Mouse (Mus musculus): ENCODE measurements around the gene Slc1a7. TPM values are rescaled to one million over a fixed set of nuclear protein-coding genes. Genes with fewer than 3 reads are reported as not detected.

Slc1a7 gene
- total RNA-seq (2021): under 1 TPM; 0.21 to 0.32 TPM
- 1.2 and 1.9 TPM in 2 replicates for polyA plus RNA-seq (2012; rRNA removed)
- long read RNA-seq: 0 reads

DNA sequence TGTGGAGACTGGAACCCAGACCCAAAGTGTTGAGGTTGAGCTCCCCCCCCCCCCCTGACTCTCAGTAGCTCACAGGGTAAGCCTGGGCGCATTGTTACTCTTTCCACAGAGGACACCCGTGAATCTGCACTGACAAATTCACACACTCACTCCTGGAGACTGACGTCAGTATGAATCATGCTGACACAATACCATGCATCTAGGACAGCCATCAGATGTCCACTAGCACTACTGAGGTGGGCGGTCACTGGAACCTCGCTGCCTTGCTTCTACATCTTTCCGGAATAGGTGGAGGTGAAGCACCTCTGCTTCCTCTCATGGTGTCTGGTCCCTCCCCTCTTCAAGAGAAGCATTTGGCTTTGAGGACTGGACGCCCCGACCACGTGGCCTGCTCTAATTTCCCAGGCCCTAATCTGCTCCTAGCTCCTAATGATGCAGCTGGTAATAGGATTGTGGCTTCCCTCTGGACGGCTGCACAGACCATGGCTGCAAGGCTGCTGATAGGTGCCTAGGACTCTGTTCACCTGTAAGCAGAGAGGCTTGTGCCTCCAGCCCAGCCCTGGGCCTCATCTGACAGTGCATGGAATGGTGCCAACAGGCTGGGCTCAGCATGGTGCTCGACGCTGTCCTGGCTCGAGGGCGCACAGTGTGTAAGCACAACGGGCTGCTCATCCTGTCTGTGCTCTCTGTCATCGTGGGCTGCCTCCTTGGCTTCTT, at the start of gene Slc1a7:
TSS of gene Slc1a7 (plus strand) at position 367 of the 717 bp plus-strand sequence.
- 68% methylated on average over 16 of the region's 16 CpGs for WGBS
- no peak within 1 kb of the TSS for H3K4me3 ChIP-seq

DNA sequence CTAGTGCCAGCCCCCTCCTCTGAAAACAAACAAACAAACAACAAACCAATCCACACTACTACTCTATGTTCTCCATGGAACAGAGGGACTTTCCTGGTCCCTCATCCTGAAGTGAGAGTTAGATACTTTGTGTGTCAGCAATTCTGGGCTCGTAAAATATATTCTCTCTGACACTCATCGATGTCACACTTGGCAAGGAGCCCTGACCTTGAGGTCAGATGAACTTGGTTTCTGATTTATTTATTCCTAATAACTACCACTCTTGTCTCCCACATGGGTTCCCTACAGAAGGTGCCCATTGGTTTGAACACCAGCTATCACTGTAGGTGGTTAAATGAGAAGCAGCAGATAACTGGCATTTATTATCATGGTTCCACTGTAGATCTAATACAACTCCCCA, 47.8 kb upstream of the Slc1a7 start:
- peaks cover 2% of the 10 kb centered on the region for H3K79me2 ChIP-seq (replicated peaks; ENCODE audit: control insufficient read depth, insufficient read depth, low read length)
- intact Hi-C loops (cut with DNase I): no loop called here
- H3K27me3 ChIP-seq (ENCODE audit: control insufficient read depth, insufficient read depth, low read length): no peaks in the 10 kb centered on the region
- TF ChIP-seq EP300 (IDR thresholded peaks at IDR 0.05; ENCODE audit: insufficient read depth, low read depth, low read length) (no peak), CTCF (IDR thresholded peaks at IDR 0.05) (no peak), POLR2A (IDR thresholded peaks at IDR 0.05; ENCODE audit: insufficient read depth, low read depth, low read length) (no peak)
- H3K9ac ChIP-seq (ENCODE audit: low read depth, low read length): no peak overlapping the region
- peaks cover 17% of the 10 kb centered on the region for H3K4me1 ChIP-seq (ENCODE audit: control insufficient read depth, insufficient read depth, low read length)
- H3K36me3 ChIP-seq (ENCODE audit: control insufficient read depth, insufficient read depth, low read length): peaks cover 14% of the 10 kb centered on the region
- no peak overlapping the region for H3K27ac ChIP-seq
- WGBS: 43% methylated on average over 2 of the region's 2 CpGs
- H3K4me3 ChIP-seq: no peak overlapping the region
- DNase-seq: no peak

More for the DNA sequence above, at the start of gene Slc1a7:
- H3K4me1 ChIP-seq (ENCODE audit: control insufficient read depth, insufficient read depth, low read length): peaks cover 2% of the 10 kb centered on the region
- TF ChIP-seq CTCF (IDR thresholded peaks at IDR 0.05): no peak
- no peak for TF ChIP-seq EP300 (IDR thresholded peaks at IDR 0.05; ENCODE audit: insufficient read depth, low read depth, low read length)
- no peak for TF ChIP-seq POLR2A (IDR thresholded peaks at IDR 0.05; ENCODE audit: insufficient read depth, low read depth, low read length)
- intact Hi-C loops (cut with DNase I): no loop called here
- no peaks in the 10 kb centered on the region for H3K36me3 ChIP-seq (ENCODE audit: control insufficient read depth, insufficient read depth, low read length)
- DNase-seq: no peak
- H3K27me3 ChIP-seq (ENCODE audit: control insufficient read depth, insufficient read depth, low read length): no peaks in the 10 kb centered on the region
- H3K27ac ChIP-seq: no peak within 1 kb of the TSS
- H3K9ac ChIP-seq (ENCODE audit: low read depth, low read length): no peak within 1 kb of the TSS
- no peaks in the 10 kb centered on the region for H3K79me2 ChIP-seq (replicated peaks; ENCODE audit: control insufficient read depth, insufficient read depth, low read length)

DNA sequence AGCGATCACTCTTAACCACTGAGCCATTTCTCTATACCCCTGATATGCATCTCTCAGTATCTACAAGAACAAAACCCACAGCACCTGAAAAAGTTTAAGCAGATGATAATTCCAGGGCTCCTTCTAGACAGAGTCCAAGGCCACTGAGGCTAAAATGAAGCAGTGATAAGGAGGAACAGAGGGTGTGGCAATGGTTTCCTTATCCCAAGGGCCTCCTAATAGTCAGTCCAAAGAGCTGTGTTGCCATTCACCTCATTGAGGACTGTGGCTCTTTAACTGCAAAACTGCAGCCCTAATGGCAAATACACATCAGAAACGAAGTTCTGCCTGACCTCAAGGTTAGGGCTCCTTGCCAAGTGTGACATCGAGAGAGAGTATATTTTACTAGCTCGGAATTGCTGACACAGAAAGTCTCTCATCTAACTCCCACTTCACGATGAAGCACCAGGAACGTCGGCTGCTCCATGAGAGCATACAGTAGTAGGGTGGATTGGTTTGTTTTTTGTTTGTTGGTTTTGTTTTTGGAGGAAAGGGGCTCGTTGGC, 46.9 kb upstream of the Slc1a7 start:
- intact Hi-C loops (cut with DNase I): no loop called here
- Histone ChIP-seq H3K79me2 (replicated peaks; ENCODE audit: control insufficient read depth, insufficient read depth, low read length) (peaks cover 2% of the 10 kb centered on the region; the same call in 1 of the 2 replicates), H3K4me3 (peak overlapping the region; percentile 19; the same call in 1 of the 2 replicates), H3K9ac (ENCODE audit: low read depth, low read length) (peak overlapping the region; percentile 24), H3K27ac (peak overlapping the region; percentile 96), H3K4me1 (ENCODE audit: control insufficient read depth, insufficient read depth, low read length) (peaks cover 17% of the 10 kb centered on the region), H3K27me3 (ENCODE audit: control insufficient read depth, insufficient read depth, low read length) (no peaks in the 10 kb centered on the region), H3K36me3 (ENCODE audit: control insufficient read depth, insufficient read depth, low read length) (peaks cover 14% of the 10 kb centered on the region)
- peak; percentile 32 to 34 for DNase-seq
- TF ChIP-seq POLR2A (IDR thresholded peaks at IDR 0.05; ENCODE audit: insufficient read depth, low read depth, low read length) (no peak), EP300 (IDR thresholded peaks at IDR 0.05; ENCODE audit: insufficient read depth, low read depth, low read length) (no peak), CTCF (IDR thresholded peaks at IDR 0.05) (no peak)
- 36% methylated on average over 8 of the region's 8 CpGs for WGBS

DNA sequence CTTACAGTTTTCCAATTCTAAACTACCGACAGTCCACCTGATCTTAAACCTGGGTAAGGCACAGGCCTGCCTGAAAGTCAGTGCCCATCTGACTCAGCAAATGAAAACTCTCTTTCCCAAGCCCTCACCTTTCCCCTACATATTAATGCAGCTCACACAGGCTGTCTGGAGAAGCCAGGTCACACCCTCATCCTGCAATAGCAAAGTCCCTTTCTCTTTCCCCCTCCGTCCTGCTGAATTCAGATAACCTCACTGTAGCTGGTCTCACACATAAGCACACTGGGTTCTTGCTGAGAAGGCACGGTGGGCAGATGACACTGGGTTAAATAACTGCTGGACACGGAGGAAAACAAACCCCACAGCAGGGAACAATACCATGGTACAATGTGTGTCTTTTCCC, 46.2 kb upstream of the Slc1a7 start:
- Histone ChIP-seq H3K79me2 (replicated peaks; ENCODE audit: control insufficient read depth, insufficient read depth, low read length) (peaks cover 2% of the 10 kb centered on the region; the same call in 1 of the 2 replicates), H3K27me3 (ENCODE audit: control insufficient read depth, insufficient read depth, low read length) (no peaks in the 10 kb centered on the region), H3K9ac (ENCODE audit: low read depth, low read length) (peak overlapping the region; percentile 86), H3K4me1 (ENCODE audit: control insufficient read depth, insufficient read depth, low read length) (peaks cover 17% of the 10 kb centered on the region), H3K36me3 (ENCODE audit: control insufficient read depth, insufficient read depth, low read length) (peaks cover 14% of the 10 kb centered on the region), H3K27ac (peak overlapping the region; percentile 96), H3K4me3 (peak overlapping the region; percentile 73)
- peak; percentile 41; the same call in 1 of the 2 replicates for TF ChIP-seq EP300 (IDR thresholded peaks at IDR 0.05; ENCODE audit: insufficient read depth, low read depth, low read length)
- TF ChIP-seq POLR2A (IDR thresholded peaks at IDR 0.05; ENCODE audit: insufficient read depth, low read depth, low read length): peak; percentile 65; the same call in 1 of the 2 replicates
- TF ChIP-seq CTCF (IDR thresholded peaks at IDR 0.05): no peak
- intact Hi-C loops (cut with DNase I): loop anchor here (2.0 kb wide), 1 partner anchor 33 kb away; the partner anchor contains the start of gene 0610037L13Rik
- 20% methylated on average over 4 of the region's 4 CpGs for WGBS
- peak; percentile 37 to 59 for DNase-seq

DNA sequence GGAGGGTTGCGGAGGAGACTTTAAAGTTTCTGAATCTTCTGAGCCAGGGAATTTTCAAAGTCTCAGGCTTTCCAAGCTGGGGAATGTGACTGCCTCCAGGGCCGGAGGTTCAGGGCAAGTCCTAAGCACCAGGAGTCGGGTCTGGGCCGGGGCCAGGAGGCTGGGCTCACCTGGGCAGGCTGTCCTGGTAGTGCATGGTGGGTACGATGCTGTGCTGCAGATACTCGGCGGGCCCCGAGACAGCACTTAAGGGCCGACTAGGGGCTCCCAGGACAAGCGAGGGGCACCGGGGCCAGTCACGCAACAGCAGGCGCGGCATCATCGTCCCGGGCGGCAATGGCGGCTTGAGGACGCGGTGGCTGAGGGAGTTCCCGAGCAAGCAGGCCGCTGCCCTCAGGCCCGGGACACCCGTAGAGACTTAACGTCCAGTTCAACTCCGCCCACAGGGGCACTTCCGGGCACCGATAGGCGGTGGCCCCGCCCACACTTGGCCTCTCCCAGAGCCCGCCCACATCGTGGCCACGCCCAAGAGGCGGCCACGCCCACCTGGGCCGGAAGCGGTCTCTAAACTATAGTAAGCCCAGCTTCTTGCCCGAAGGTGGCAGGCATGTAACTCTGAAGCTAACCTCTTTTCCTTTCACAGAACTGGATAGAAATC, 44.9 kb upstream of the Slc1a7 start, which contains the start of gene Cpt2:
TSS of gene Cpt2 (minus strand) at position 466 of the 658 bp plus-strand sequence.
- Histone ChIP-seq H3K27ac (peak within 1 kb of the TSS; percentile 96), H3K27me3 (ENCODE audit: control insufficient read depth, insufficient read depth, low read length) (no peaks in the 10 kb centered on the region), H3K79me2 (replicated peaks; ENCODE audit: control insufficient read depth, insufficient read depth, low read length) (peaks cover 2% of the 10 kb centered on the region; the same call in 1 of the 2 replicates), H3K4me3 (peak within 1 kb of the TSS; percentile 73), H3K36me3 (ENCODE audit: control insufficient read depth, insufficient read depth, low read length) (peaks cover 14% of the 10 kb centered on the region), H3K4me1 (ENCODE audit: control insufficient read depth, insufficient read depth, low read length) (peaks cover 17% of the 10 kb centered on the region), H3K9ac (ENCODE audit: low read depth, low read length) (peak within 1 kb of the TSS; percentile 86)
- WGBS: under 1% methylated on average over 38 of the region's 38 CpGs
- intact Hi-C loops (cut with DNase I): loop anchor here (2.0 kb wide), 1 partner anchor 34 kb away; the partner anchor contains the start of gene 0610037L13Rik
- TF ChIP-seq EP300 (IDR thresholded peaks at IDR 0.05; ENCODE audit: insufficient read depth, low read depth, low read length) (peak; percentile 54; the same call in 1 of the 2 replicates), CTCF (IDR thresholded peaks at IDR 0.05) (peak; percentile 60), POLR2A (IDR thresholded peaks at IDR 0.05; ENCODE audit: insufficient read depth, low read depth, low read length) (peak; percentile 96)
- DNase-seq: peak; percentile 96 to 97
